Mouse (Mus musculus) heart, embryonic 15.5 days (tissue): ENCODE data around the gene Vamp5. TPM values are rescaled to one million over a fixed set of nuclear protein-coding genes. Genes with fewer than 3 reads are reported as not detected.

Experiments used
- ATAC-seq: fragments of 200-750 bp; cut with Nextera tagmentation; replicated peaks from 2 replicates; pipeline ENCODE4 v1.8.0; 2017; ENCODE audit warnings: low read depth, moderate TSS enrichment; ENCODE audit not compliant: insufficient number of reproducible peaks, insufficient read depth, low FRiP score
- H3K27ac ChIP-seq: fragments of 300-500 bp; sonication (generic); 2 replicates; pipeline ENCODE4 v1.5.1; 2015; ENCODE audit warnings: mild to moderate bottlenecking, inconsistent platforms
- H3K27me3 ChIP-seq: fragments of 300-500 bp; sonication (generic); 2 replicates; pipeline ENCODE4 v1.6.1; 2015; ENCODE audit warnings: inconsistent platforms
- H3K36me3 ChIP-seq: fragments of 300-500 bp; sonication (generic); 2 replicates; pipeline ENCODE4 v1.6.1; 2015; ENCODE audit warnings: mild to moderate bottlenecking, inconsistent platforms
- H3K4me1 ChIP-seq: fragments of 300-500 bp; sonication (generic); replicated peaks from 2 replicates; pipeline ENCODE4 v1.6.1; 2015; ENCODE audit warnings: inconsistent platforms
- H3K4me2 ChIP-seq: fragments of 300-500 bp; sonication (generic); 2 replicates; pipeline ENCODE4 v1.6.1; 2015; ENCODE audit warnings: inconsistent platforms, mild to moderate bottlenecking, moderate library complexity
- H3K4me3 ChIP-seq: fragments of 300-500 bp; sonication (generic); 2 replicates; pipeline ENCODE4 v1.5.1; 2015; ENCODE audit warnings: mild to moderate bottlenecking, inconsistent platforms
- H3K9ac ChIP-seq: fragments of 300-500 bp; sonication (generic); 2 replicates; pipeline ENCODE4 v1.6.1; 2015; ENCODE audit warnings: mild to moderate bottlenecking, inconsistent platforms
- H3K9me3 ChIP-seq: fragments of 300-500 bp; sonication (generic); replicated peaks from 2 replicates; pipeline ENCODE4 v1.6.1; 2016; ENCODE audit warnings: inconsistent platforms
- WGBS: fragments of 180-500 bp; shearing (Covaris S2); methylation state at CpG from one replicate; pipeline ENCODE4 v1.1.7; 2015; ENCODE audit warnings: mixed read lengths; 5-methylcytosine and 5-hydroxymethylcytosine counted together
- polyA plus RNA-seq: library from polyadenylated mRNA; unstranded; fragments of >200 nt; fragmentation: Nextera tagmentation; extraction: Ambion mirVana; gene quantifications from 2 replicates; pipeline ENCODE4 v1.2.1, GENCODE M21; 2015

Vamp5 gene
- polyA plus RNA-seq, 1 experiment from 2014 or later, result 46.1 TPM

GRCm38 (mm10) chr6:72340481-72340880 is 39.8 kb downstream of the Vamp5 start:
- Histone ChIP-seq H3K27me3 (no peaks in the 10 kb centered on the region), H3K36me3 (peaks cover 36% of the 10 kb centered on the region), H3K27ac (no peak overlapping the region), H3K4me1 (peaks cover 13% of the 10 kb centered on the region), H3K9ac (no peak overlapping the region), H3K4me2 (no peak overlapping the region), H3K4me3 (no peak overlapping the region), H3K9me3 (no peaks in the 10 kb centered on the region)
- no peak for ATAC-seq
- 71% methylated on average over 2 of the region's 2 CpGs for WGBS

- no peaks in the 10 kb centered on the region for H3K27me3 ChIP-seq
- no peak for ATAC-seq
- 47% methylated on average over 5 of the region's 5 CpGs for WGBS
- H3K9ac ChIP-seq, result no peak overlapping the region
- H3K4me2 ChIP-seq, result no peak overlapping the region
- H3K4me3 ChIP-seq, result no peak overlapping the region
- peaks cover 56% of the 10 kb centered on the region for H3K36me3 ChIP-seq
- peak overlapping the region; percentile 71 for H3K27ac ChIP-seq
- H3K9me3 ChIP-seq, result no peaks in the 10 kb centered on the region
- peaks cover 4% of the 10 kb centered on the region; the same call in 1 of the 2 replicates for H3K4me1 ChIP-seq
Observed at GRCm38 (mm10) chr6:72333111-72333510, 47.2 kb downstream of the Vamp5 start.

GRCm38 (mm10) chr6:72330133-72330532 is 50.1 kb downstream of the Vamp5 start:
- Histone ChIP-seq H3K36me3 (peaks cover 55% of the 10 kb centered on the region), H3K27me3 (no peaks in the 10 kb centered on the region), H3K27ac (no peak overlapping the region), H3K4me1 (peaks cover 4% of the 10 kb centered on the region; the same call in 1 of the 2 replicates), H3K4me2 (no peak overlapping the region), H3K9me3 (no peaks in the 10 kb centered on the region), H3K4me3 (no peak overlapping the region), H3K9ac (no peak overlapping the region)
- no peak for ATAC-seq
- WGBS, result 89% methylated on average over 4 of the region's 4 CpGs

GRCm38 (mm10) chr6:72329019-72329418 is 51.2 kb downstream of the Vamp5 start:
- ATAC-seq, result no peak
- H3K9ac ChIP-seq, result no peak overlapping the region
- H3K27me3 ChIP-seq, result no peaks in the 10 kb centered on the region
- H3K4me2 ChIP-seq, result no peak overlapping the region
- 86% methylated on average over 5 of the region's 5 CpGs for WGBS
- no peak overlapping the region for H3K4me3 ChIP-seq
- no peaks in the 10 kb centered on the region for H3K9me3 ChIP-seq
- H3K4me1 ChIP-seq, result peaks cover 4% of the 10 kb centered on the region; the same call in 1 of the 2 replicates
- no peak overlapping the region for H3K27ac ChIP-seq
- peaks cover 56% of the 10 kb centered on the region for H3K36me3 ChIP-seq

GRCm38 (mm10) chr6:72326274-72326673 is 54.0 kb downstream of the Vamp5 start:
- WGBS, result 67% methylated on average over 6 of the region's 6 CpGs
- Histone ChIP-seq H3K9ac (no peak overlapping the region), H3K4me2 (no peak overlapping the region), H3K9me3 (no peaks in the 10 kb centered on the region), H3K27ac (no peak overlapping the region), H3K36me3 (peaks cover 70% of the 10 kb centered on the region), H3K4me3 (no peak overlapping the region), H3K4me1 (no peaks in the 10 kb centered on the region), H3K27me3 (no peaks in the 10 kb centered on the region)
- ATAC-seq, result no peak

GRCm38 (mm10) chr6:72323786-72324508 is 56.3 kb downstream of the Vamp5 start:
- H3K4me3 ChIP-seq, result no peak overlapping the region
- H3K36me3 ChIP-seq, result peaks cover 79% of the 10 kb centered on the region
- no peaks in the 10 kb centered on the region for H3K9me3 ChIP-seq
- H3K4me2 ChIP-seq, result no peak overlapping the region
- no peaks in the 10 kb centered on the region for H3K4me1 ChIP-seq
- H3K9ac ChIP-seq, result no peak overlapping the region
- WGBS, result 84% methylated on average over 6 of the region's 6 CpGs
- H3K27ac ChIP-seq, result no peak overlapping the region
- no peaks in the 10 kb centered on the region for H3K27me3 ChIP-seq
- ATAC-seq, result no peak

- Histone ChIP-seq H3K9ac (no peak overlapping the region), H3K36me3 (peaks cover 77% of the 10 kb centered on the region)
- WGBS, result over 99% methylated on average over 3 of the region's 3 CpGs
Observed at GRCm38 (mm10) chr6:72322936-72323335, 57.3 kb downstream of the Vamp5 start.

GRCm38 (mm10) chr6:72319019-72319418 is 61.2 kb downstream of the Vamp5 start:
- ATAC-seq, result no peak
- no peak overlapping the region for H3K27ac ChIP-seq
- 63% methylated on average over 11 of the region's 11 CpGs for WGBS

More at GRCm38 (mm10) chr6:72322936-72323335, 57.3 kb downstream of the Vamp5 start:
- no peak overlapping the region for H3K4me2 ChIP-seq
- no peaks in the 10 kb centered on the region for H3K27me3 ChIP-seq
- H3K4me1 ChIP-seq, result no peaks in the 10 kb centered on the region
- no peak overlapping the region for H3K4me3 ChIP-seq
- H3K27ac ChIP-seq, result no peak overlapping the region
- H3K9me3 ChIP-seq, result no peaks in the 10 kb centered on the region
- no peak for ATAC-seq

More at GRCm38 (mm10) chr6:72319019-72319418, 61.2 kb downstream of the Vamp5 start:
- Histone ChIP-seq H3K27me3 (no peaks in the 10 kb centered on the region), H3K4me1 (peaks cover 6% of the 10 kb centered on the region; the same call in 1 of the 2 replicates), H3K9me3 (no peaks in the 10 kb centered on the region), H3K36me3 (peaks cover 59% of the 10 kb centered on the region), H3K4me3 (no peak overlapping the region), H3K9ac (no peak overlapping the region), H3K4me2 (no peak overlapping the region)

Other genes with a start within 250 kb of the Vamp5 start
- gene Atoh8, start 144.9 kb downstream of the Vamp5 start, polyA plus RNA-seq, result 14.0 and 17.4 TPM in 2 replicates
- 2.1 and 6.4 TPM in 2 replicates for gene Sftpb, start 75.9 kb downstream of the Vamp5 start, polyA plus RNA-seq
- 25.3 and 28.0 TPM in 2 replicates for gene Usp39, start 35.3 kb downstream of the Vamp5 start, polyA plus RNA-seq
- 15.6 and 20.0 TPM in 2 replicates for gene 0610030E20Rik, start 33.2 kb downstream of the Vamp5 start, polyA plus RNA-seq
- gene Tmem150a, start 25.0 kb downstream of the Vamp5 start, polyA plus RNA-seq, result 11.1 and 12.8 TPM in 2 replicates
- gene Rnf181, start 13.5 kb downstream of the Vamp5 start, polyA plus RNA-seq, result 76.8 and 86.0 TPM in 2 replicates
- gene Vamp8, start 10.2 kb upstream of the Vamp5 start, polyA plus RNA-seq, result 123 and 142 TPM in 2 replicates
- 27.7 and 32.1 TPM in 2 replicates for gene Ggcx, start 33.8 kb upstream of the Vamp5 start, polyA plus RNA-seq
- gene Mat2a, start 59.1 kb upstream of the Vamp5 start, polyA plus RNA-seq, result 247 and 267 TPM in 2 replicates
- gene Sh2d6, start 141.2 kb upstream of the Vamp5 start, polyA plus RNA-seq, result not detected in 2 replicates
- gene Capg, start 163.9 kb upstream of the Vamp5 start, polyA plus RNA-seq, result 22.6 and 36.5 TPM in 2 replicates
- gene Elmod3, start 217.9 kb upstream of the Vamp5 start, polyA plus RNA-seq, result 12.3 and 13.5 TPM in 2 replicates
- 19.8 and 21.4 TPM in 2 replicates for gene Retsat, start 218.0 kb upstream of the Vamp5 start, polyA plus RNA-seq
- gene Tgoln1, start 236.5 kb upstream of the Vamp5 start, polyA plus RNA-seq, result 22.7 and 24.4 TPM in 2 replicates